Mouse (Mus musculus): ENCODE results near the gene Proser2.

Proser2 gene

GRCm38 (mm10) chr2:6074891-6075529 lies 55.0 kb downstream of the Proser2 start:
- DNase-seq (ENCODE audit: low read depth, low spot score), result peak; percentile 84

- DNase-seq (ENCODE audit: low read depth, low spot score), result no peak
These were observed 57.2 kb downstream of the Proser2 start for GRCm38 (mm10) chr2:6072685-6073260.

GRCm38 (mm10) chr2:6071598-6072440 lies 58.2 kb downstream of the Proser2 start:
- no peak for DNase-seq (ENCODE audit: low read depth, low spot score)

GRCm38 (mm10) chr2:6070925-6071324 lies 59.1 kb downstream of the Proser2 start:
- DNase-seq (ENCODE audit: low read depth, low spot score), result no peak

- no peak for DNase-seq (ENCODE audit: low read depth, low spot score)
These were observed 62.7 kb downstream of the Proser2 start for GRCm38 (mm10) chr2:6067341-6067740.

- no peak for DNase-seq (ENCODE audit: low read depth, low spot score)
These were observed 69.8 kb downstream of the Proser2 start for GRCm38 (mm10) chr2:6060071-6060804.

GRCm38 (mm10) chr2:6059291-6059690 lies 70.7 kb downstream of the Proser2 start:
- no peak for DNase-seq (ENCODE audit: low read depth, low spot score)

- no peak for DNase-seq (ENCODE audit: low read depth, low spot score)
These were observed 73.5 kb downstream of the Proser2 start for GRCm38 (mm10) chr2:6056518-6056917.

GRCm38 (mm10) chr2:6055466-6055865 lies 74.5 kb downstream of the Proser2 start:
- no peak for DNase-seq (ENCODE audit: low read depth, low spot score)

GRCm38 (mm10) chr2:6049018-6049417 lies 81.0 kb downstream of the Proser2 start:
- DNase-seq (ENCODE audit: low read depth, low spot score), result no peak

- DNase-seq (ENCODE audit: low read depth, low spot score), result no peak
These were observed 81.4 kb downstream of the Proser2 start for GRCm38 (mm10) chr2:6048570-6048969.
